Mouse (Mus musculus) heart, postnatal 0 days (tissue): ENCODE measurements at regions not wholly inside any gene's neighbourhood (a gene's known extent, or its start where the extent isn't known, plus 50 kb on each side); places are given as distances from the start of the nearest gene placed in this dataset.

Experiments
- CTCF ChIP-seq: IDR thresholded peaks from 2 replicates; pipeline ENCODE4 v1.5.1; 2016; ENCODE audit warnings: antibody characterized with exemption, control low read depth, low read depth
- EP300 ChIP-seq: IDR thresholded peaks from 2 replicates; pipeline ENCODE4 v1.6.1; 2016; ENCODE audit warnings: antibody characterized with exemption, low read depth

GRCm38 (mm10) chr16:78067532-78068118 is 233.7 kb upstream of the Cxadr start:
- no peak for TF ChIP-seq CTCF
- TF ChIP-seq EP300, result no peak
